Mouse (Mus musculus): ENCODE measurements around the gene Zc2hc1c. TPM values are rescaled to one million over a fixed set of nuclear protein-coding genes. Genes with fewer than 3 reads are reported as not detected.

Zc2hc1c gene
- polyA plus RNA-seq, 1 experiment from 2014 or later = 1.7 TPM

DNA sequence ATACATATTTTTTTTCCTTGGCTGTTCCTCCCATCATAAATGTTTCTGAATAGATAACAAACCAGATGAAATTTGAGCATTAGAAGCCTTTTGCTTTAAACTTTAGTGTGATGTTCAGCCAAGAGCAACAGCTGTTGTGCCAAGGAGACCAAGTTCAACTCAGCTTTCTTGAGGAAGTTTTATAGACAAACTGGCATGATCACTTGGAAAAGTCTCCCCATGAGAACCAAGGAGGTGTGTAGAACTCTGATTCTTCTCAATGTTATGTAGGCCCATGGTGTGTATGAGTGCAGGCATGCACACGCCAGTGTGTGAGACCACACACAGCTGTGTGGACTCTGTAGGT, 10.4 kb downstream of the Zc2hc1c start:
- WGBS = 50% methylated on average over 1 of the region's 1 CpGs
- Histone ChIP-seq H3K4me1 (peaks cover 18% of the 10 kb centered on the region; the same call in 1 of the 2 replicates), H3K9me3 (peaks cover 6% of the 10 kb centered on the region; the same call in 1 of the 2 replicates), H3K4me3 (no peak overlapping the region), H3K27me3 (no peaks in the 10 kb centered on the region), H3K4me2 (no peak overlapping the region), H3K9ac (no peak overlapping the region), H3K27ac (peak overlapping the region; percentile 43; the same call in 1 of the 2 replicates), H3K36me3 (peaks cover 34% of the 10 kb centered on the region)
- no peak for ATAC-seq (ENCODE audit: borderline replicate concordance, extremely low read depth, low FRiP score, low TSS enrichment)

DNA sequence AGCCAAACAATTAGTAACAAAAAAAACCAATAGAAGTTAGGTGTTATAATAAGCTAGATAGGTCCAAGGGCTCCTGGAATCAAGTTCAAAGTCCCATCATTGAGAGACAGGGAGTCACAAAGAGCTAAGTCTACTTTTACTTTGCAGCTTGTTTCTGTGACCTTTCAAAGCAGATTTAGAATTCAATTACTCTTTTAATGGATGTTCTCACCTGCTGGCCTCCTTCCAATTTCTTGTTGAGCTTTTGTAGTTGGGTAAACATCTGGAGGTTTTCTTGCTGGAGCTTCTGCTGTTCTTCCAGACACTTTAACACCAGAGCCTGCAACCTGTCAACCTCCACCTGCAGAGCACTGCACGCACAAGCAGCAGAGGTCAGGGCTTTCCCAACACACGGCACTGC, 14.9 kb downstream of the Zc2hc1c start:
- Histone ChIP-seq H3K36me3 (peaks cover 74% of the 10 kb centered on the region), H3K4me1 (peaks cover 15% of the 10 kb centered on the region), H3K9me3 (no peaks in the 10 kb centered on the region), H3K27me3 (no peaks in the 10 kb centered on the region), H3K4me3 (no peak overlapping the region), H3K9ac (no peak overlapping the region), H3K4me2 (no peak overlapping the region), H3K27ac (no peak overlapping the region)
- ATAC-seq (ENCODE audit: borderline replicate concordance, extremely low read depth, low FRiP score, low TSS enrichment) = no peak
- 66% methylated on average over 2 of the region's 2 CpGs for whole genome bisulfite sequencing

DNA sequence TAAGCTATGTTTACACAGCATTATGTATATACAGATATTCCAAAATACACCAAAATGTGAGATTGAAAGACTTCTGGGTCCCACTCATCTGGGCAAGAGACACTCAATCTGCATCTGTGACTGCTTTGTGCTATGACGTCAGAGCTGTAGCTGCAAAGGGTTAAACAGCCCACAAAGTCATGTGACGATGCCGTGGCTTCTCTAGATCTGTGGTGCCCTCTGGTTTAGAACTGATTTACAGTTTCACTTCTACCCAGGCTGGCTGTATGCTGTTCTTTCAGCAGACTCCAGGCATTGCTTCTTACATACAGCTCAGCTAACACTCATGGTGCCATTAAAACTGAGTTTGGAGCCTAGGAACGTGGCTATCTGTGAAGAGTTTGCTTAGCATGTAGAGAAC, 16.3 kb downstream of the Zc2hc1c start:
- peaks cover 88% of the 10 kb centered on the region for H3K36me3 ChIP-seq
- no peak overlapping the region for H3K27ac ChIP-seq
- WGBS = 52% methylated on average over 4 of the region's 4 CpGs
- H3K9me3 ChIP-seq = no peaks in the 10 kb centered on the region
- no peak for ATAC-seq (ENCODE audit: borderline replicate concordance, extremely low read depth, low FRiP score, low TSS enrichment)
- H3K4me1 ChIP-seq = peaks cover 9% of the 10 kb centered on the region; the same call in 1 of the 2 replicates
- no peak overlapping the region for H3K4me3 ChIP-seq
- H3K9ac ChIP-seq = no peak overlapping the region
- no peak overlapping the region for H3K4me2 ChIP-seq
- no peaks in the 10 kb centered on the region for H3K27me3 ChIP-seq

DNA sequence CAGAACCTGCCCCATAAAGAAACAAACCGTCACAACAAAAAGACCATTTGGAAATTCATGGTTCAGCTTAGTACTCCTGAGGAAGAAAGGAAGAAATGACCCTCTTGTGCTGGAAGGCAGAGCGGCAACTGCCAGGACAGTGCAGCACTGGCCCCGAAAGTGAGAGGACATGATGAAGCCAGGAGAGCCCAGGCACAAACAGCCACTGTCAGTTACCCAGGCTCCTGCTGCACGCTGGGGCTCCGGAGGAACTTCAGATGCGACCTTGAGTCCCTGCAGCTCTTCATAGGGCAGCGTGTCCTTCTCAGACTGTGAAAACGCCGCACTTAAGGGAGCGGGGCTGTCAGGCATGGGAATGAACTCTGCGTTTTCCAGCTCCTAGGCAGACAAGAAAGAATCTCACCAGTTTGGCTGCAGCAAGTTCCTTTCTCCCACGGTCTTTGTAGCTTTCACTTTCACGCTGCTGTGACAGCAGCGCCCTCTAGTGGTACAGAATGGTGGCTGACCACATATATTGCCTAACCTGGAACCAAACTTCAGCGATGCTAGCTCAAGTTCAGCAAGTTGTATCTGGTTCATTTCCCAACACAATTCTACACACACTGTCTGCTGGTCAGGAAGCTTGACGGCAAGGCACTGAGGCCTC, 17.0 kb downstream of the Zc2hc1c start:
- peaks cover 3% of the 10 kb centered on the region; the same call in 1 of the 2 replicates for H3K4me1 ChIP-seq
- H3K4me3 ChIP-seq = no peak overlapping the region
- H3K27ac ChIP-seq = peak overlapping the region; percentile 22; the same call in 1 of the 2 replicates
- 42% methylated on average over 16 of the region's 16 CpGs for WGBS
- no peaks in the 10 kb centered on the region for H3K9me3 ChIP-seq
- H3K4me2 ChIP-seq = no peak overlapping the region
- ATAC-seq (ENCODE audit: borderline replicate concordance, extremely low read depth, low FRiP score, low TSS enrichment) = peak; percentile 61; the same call in 1 of the 2 replicates
- peak overlapping the region; percentile 18; the same call in 1 of the 2 replicates for H3K9ac ChIP-seq
- H3K36me3 ChIP-seq = peaks cover 90% of the 10 kb centered on the region
- H3K27me3 ChIP-seq = no peaks in the 10 kb centered on the region

DNA sequence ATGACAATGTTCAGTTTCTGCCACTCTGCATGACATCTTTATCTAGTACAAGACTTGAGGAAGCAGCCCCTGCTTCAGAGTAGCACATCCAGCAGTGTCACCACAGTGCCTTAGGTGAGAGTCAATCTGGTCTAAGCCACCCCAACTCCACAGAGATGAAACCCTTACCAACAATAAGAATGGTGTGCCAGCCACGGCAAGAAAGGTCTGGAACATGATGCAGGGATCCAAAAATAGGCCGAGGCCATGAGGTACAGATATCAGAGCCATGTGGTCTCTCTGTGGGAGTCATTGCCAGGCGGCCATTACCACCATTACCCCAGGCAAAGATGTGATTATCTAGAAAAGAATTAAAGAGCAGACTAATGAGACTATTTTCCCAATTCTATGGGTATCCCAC, 20.3 kb downstream of the Zc2hc1c start:
- peaks cover 3% of the 10 kb centered on the region; the same call in 1 of the 2 replicates for H3K4me1 ChIP-seq
- no peak overlapping the region for H3K4me3 ChIP-seq
- H3K36me3 ChIP-seq = peaks cover 90% of the 10 kb centered on the region
- ATAC-seq (ENCODE audit: borderline replicate concordance, extremely low read depth, low FRiP score, low TSS enrichment) = no peak
- H3K27ac ChIP-seq = no peak overlapping the region
- WGBS = 87% methylated on average over 3 of the region's 3 CpGs
- H3K27me3 ChIP-seq = no peaks in the 10 kb centered on the region
- H3K9me3 ChIP-seq = no peaks in the 10 kb centered on the region
- no peak overlapping the region for H3K9ac ChIP-seq
- H3K4me2 ChIP-seq = no peak overlapping the region

DNA sequence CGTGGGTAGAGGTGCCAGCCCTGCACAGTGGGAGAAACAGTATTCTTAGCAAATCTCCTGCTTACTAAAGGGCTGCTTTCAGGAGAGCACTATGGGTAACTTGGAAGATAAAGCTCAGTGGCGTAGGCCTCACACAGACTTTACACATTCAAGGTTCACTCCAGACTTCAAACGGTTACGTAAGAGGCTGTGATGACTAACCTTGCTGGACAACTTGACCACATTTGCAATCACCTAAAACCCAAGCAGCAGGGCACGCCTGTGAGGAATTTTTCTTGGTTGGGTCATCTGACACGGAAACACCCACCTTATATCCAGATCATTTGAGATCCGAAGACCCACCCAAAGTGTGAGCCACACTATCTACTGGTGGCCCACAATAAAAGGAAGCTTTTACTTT, 41.8 kb downstream of the Zc2hc1c start:
- Histone ChIP-seq H3K9me3 (no peaks in the 10 kb centered on the region), H3K4me3 (no peak overlapping the region), H3K27ac (no peak overlapping the region), H3K27me3 (no peaks in the 10 kb centered on the region), H3K36me3 (peaks cover 85% of the 10 kb centered on the region), H3K9ac (no peak overlapping the region), H3K4me2 (no peak overlapping the region), H3K4me1 (no peaks in the 10 kb centered on the region)
- ATAC-seq (ENCODE audit: borderline replicate concordance, extremely low read depth, low FRiP score, low TSS enrichment) = no peak
- WGBS = 83% methylated on average over 7 of the region's 7 CpGs

DNA sequence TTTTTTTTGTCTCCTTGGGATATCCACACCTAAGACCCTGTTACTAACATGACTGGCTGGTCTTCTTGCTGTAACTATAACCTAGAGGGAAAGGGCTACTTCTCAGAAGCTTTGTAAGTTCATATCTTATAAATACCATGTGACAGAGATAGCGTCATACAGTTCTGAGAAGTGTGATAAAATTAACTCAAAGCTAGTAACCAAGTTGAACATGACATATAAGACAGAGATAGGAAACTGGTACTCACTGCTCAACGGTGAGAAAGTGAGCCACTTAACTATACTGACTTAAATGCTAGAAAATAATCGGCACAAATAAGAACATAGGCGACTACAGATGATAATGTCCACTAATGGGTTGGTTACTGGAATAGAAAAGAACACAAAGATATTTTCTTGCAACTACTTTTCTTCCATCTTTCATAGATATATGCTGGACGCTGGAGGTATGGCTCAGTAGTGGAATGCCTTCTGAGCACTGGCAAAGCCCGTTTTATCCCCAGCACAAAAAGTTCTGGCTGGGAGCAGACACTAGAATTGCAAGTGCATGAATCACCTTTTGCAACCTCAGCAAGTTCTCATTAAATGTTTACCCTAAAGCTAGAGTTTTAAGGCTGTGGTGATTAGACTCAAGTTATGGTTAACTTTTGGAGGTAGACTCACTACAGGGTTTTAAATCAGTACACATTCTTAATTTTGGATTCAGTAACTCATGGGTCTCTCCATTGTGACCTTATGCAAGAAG, 49.3 kb downstream of the Zc2hc1c start:
- Histone ChIP-seq H3K36me3 (peaks cover 33% of the 10 kb centered on the region), H3K27ac (no peak overlapping the region), H3K4me1 (peaks cover 18% of the 10 kb centered on the region), H3K4me2 (peak overlapping the region; percentile 62), H3K4me3 (peak overlapping the region; percentile 89), H3K9me3 (no peaks in the 10 kb centered on the region), H3K9ac (peak overlapping the region; percentile 84; the same call in 1 of the 2 replicates), H3K27me3 (no peaks in the 10 kb centered on the region)
- no peak for ATAC-seq (ENCODE audit: borderline replicate concordance, extremely low read depth, low FRiP score, low TSS enrichment)
- WGBS = 74% methylated on average over 6 of the region's 6 CpGs

DNA sequence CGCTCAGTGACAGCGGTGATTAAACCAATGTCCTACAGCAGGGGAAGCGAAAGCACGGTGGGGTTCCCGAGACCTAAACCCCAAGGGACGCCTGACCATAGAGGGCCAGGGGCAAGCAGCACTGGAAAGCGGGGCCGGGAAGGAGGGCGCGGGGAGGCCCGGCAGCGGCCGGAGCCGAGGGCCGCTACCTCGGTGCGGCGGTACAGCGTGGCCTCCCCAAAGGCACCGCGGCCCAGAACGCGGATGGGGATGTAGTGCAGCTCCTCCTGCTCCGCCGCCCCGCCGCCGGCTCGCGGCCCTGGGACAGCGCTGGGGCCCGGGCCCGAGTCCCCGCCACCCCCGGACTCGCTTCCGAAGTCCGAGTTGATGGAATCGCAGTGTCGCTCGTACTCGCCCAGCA, 50.4 kb downstream of the Zc2hc1c start:
- ATAC-seq (ENCODE audit: borderline replicate concordance, extremely low read depth, low FRiP score, low TSS enrichment) = peak; percentile 80
- peak overlapping the region; percentile 62 for H3K4me2 ChIP-seq
- H3K9me3 ChIP-seq = no peaks in the 10 kb centered on the region
- WGBS = under 1% methylated on average over 41 of the region's 42 CpGs
- no peaks in the 10 kb centered on the region for H3K27me3 ChIP-seq
- H3K4me1 ChIP-seq = peaks cover 18% of the 10 kb centered on the region
- peaks cover 30% of the 10 kb centered on the region for H3K36me3 ChIP-seq
- H3K9ac ChIP-seq = peak overlapping the region; percentile 84
- peak overlapping the region; percentile 89 for H3K4me3 ChIP-seq
- H3K27ac ChIP-seq = peak overlapping the region; percentile 89

DNA sequence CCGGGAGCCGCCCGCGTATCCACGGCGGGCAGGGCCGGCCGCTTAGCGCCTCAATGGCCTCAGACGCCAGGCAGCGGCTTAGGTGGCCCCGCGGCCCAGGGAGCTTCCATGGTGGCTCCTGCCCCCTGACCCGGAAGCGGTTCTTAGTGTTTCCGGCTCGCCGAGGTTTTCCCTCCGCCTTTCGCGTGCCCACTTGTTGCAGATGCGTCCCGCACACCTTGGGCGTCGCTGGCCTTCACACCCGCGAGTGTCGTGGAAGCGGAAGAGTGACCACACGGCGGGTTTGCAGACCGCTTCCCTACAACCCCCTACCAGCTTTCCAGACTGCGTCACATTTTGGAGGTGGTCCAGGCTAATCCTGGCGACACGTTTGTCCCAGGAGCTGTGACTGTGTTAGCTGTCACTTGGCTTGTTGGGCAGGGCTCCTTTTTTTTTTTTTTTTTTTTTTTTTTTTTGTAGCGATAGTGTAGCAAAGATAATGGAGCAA, 50.9 kb downstream of the Zc2hc1c start, which contains the start of gene Nek9:
Nek9 (minus strand) TSS at position 120 of the 487 bp plus-strand sequence.
- peak within 1 kb of the TSS; percentile 89 for H3K4me3 ChIP-seq
- H3K9ac ChIP-seq = peak within 1 kb of the TSS; percentile 84
- peak; percentile 90 for ATAC-seq (ENCODE audit: borderline replicate concordance, extremely low read depth, low FRiP score, low TSS enrichment)
- H3K27me3 ChIP-seq = no peaks in the 10 kb centered on the region
- H3K27ac ChIP-seq = peak within 1 kb of the TSS; percentile 89
- 0% methylated on average over 36 of the region's 36 CpGs for WGBS
- H3K9me3 ChIP-seq = no peaks in the 10 kb centered on the region
- H3K4me1 ChIP-seq = peaks cover 18% of the 10 kb centered on the region
- H3K4me2 ChIP-seq = peak within 1 kb of the TSS; percentile 62
- H3K36me3 ChIP-seq = peaks cover 28% of the 10 kb centered on the region

DNA sequence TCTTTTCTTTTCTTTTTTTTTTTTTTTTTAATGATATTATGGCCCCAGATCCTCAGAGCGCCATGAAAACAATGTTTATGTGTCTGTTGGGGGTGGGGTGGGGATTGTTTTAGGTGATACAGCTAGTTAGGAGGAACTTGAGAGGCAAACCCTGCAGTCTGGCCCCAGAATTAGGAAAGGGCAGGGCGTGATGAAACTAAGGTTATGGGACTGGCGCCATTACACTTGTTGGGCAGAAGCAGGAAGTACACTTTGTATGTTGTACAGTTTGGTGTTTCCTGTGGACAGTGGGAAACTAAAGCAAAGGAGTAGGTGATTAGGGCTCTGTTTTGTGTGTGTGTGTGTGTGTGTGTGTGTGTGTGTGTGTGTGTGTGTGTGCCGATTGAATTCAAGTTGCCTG, 51.6 kb downstream of the Zc2hc1c start:
- 47% methylated on average over 4 of the region's 4 CpGs for WGBS
- H3K9ac ChIP-seq = no peak overlapping the region
- no peak for ATAC-seq (ENCODE audit: borderline replicate concordance, extremely low read depth, low FRiP score, low TSS enrichment)

DNA sequence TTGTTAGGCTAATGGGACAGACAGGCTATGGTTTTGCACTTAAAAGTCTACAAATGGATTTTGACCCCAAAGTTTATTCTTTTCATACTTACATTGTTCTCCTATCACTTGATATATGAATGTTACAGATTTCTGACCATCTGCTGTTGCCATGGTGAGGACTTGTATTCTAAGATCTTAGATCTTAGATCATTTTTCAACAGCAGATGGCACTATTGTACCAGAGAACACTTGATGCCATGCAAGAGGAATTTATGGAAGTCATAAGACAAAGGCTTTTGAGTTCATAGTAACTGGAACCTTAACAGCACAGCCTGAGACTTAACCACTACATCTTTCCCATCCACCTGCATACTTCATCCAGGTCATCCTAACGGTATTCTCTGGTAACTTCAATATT, 52.7 kb downstream of the Zc2hc1c start:
- no peaks in the 10 kb centered on the region for H3K27me3 ChIP-seq
- peaks cover 22% of the 10 kb centered on the region for H3K36me3 ChIP-seq
- 38% methylated on average over 1 of the region's 1 CpGs for WGBS
- no peak for ATAC-seq (ENCODE audit: borderline replicate concordance, extremely low read depth, low FRiP score, low TSS enrichment)
- H3K27ac ChIP-seq = no peak overlapping the region
- H3K4me1 ChIP-seq = peaks cover 18% of the 10 kb centered on the region
- H3K9ac ChIP-seq = no peak overlapping the region
- no peak overlapping the region for H3K4me3 ChIP-seq
- H3K4me2 ChIP-seq = no peak overlapping the region
- H3K9me3 ChIP-seq = no peaks in the 10 kb centered on the region

More for the DNA sequence above, 51.6 kb downstream of the Zc2hc1c start:
- no peaks in the 10 kb centered on the region for H3K9me3 ChIP-seq
- peaks cover 29% of the 10 kb centered on the region for H3K36me3 ChIP-seq
- peaks cover 18% of the 10 kb centered on the region for H3K4me1 ChIP-seq
- peak overlapping the region; percentile 4; the same call in 1 of the 2 replicates for H3K27ac ChIP-seq
- no peaks in the 10 kb centered on the region for H3K27me3 ChIP-seq
- H3K4me2 ChIP-seq = peak overlapping the region; percentile 62
- peak overlapping the region; percentile 89; the same call in 1 of the 2 replicates for H3K4me3 ChIP-seq

DNA sequence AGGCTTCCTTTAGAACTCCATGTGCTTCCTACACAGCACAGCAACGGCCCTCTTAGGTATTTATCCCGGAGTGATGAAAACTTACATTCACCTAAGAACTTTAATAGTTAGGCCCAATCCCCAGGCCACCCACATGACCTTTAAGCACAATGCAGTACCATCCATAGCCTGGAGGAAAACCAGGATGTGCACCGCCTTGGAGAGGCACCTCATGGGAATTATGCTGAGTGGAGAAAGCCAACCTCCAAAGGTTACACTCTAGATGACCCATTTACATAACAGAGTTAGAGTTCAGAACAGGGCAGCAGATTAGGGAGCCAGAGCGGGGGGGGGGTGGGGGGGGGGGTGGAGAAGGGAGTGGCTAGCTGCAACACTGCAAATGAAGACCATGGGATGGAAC, 53.9 kb downstream of the Zc2hc1c start:
- H3K9me3 ChIP-seq = no peaks in the 10 kb centered on the region
- H3K4me2 ChIP-seq = no peak overlapping the region
- ATAC-seq (ENCODE audit: borderline replicate concordance, extremely low read depth, low FRiP score, low TSS enrichment) = no peak
- H3K27ac ChIP-seq = no peak overlapping the region
- no peak overlapping the region for H3K9ac ChIP-seq
- H3K36me3 ChIP-seq = peaks cover 18% of the 10 kb centered on the region
- H3K4me1 ChIP-seq = peaks cover 16% of the 10 kb centered on the region
- H3K27me3 ChIP-seq = no peaks in the 10 kb centered on the region
- WGBS = 83% methylated on average over 3 of the region's 4 CpGs
- no peak overlapping the region for H3K4me3 ChIP-seq

All from lung, embryonic 15.5 days (tissue).